Mouse (Mus musculus): ENCODE measurements around the gene Mrtfb.

DNA sequence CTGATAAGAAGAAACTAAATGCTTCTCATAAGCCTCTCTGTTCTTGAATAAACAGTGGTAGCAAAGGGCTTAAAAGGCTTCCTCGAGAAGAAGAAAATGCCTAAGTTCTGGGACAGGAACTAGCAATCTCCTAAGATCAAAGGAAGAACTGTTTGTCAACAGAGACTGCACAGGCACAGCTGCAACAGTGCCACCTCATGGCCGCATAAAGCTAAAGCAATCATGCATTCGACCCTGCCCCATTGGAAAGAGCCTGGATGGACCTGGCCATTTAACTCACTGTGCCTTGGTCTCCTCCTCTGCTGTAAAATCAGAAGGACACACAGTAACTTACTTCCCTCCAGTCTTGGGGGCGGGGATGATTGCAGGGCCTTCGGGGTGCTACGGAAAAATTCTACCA, 184.2 kb downstream of the Mrtfb start:
- no peak for TF ChIP-seq EP300 (IDR thresholded peaks at IDR 0.05)
- TF ChIP-seq CTCF (IDR thresholded peaks at IDR 0.05) = peak; percentile 85

Measured in lung, postnatal 0 days (tissue).